ENCODE assay signal across 6 mouse cellular contexts in genomic region chr15:103275943-103276342, GRCm38 (mm10). TPM values are rescaled to one million over a fixed set of nuclear protein-coding genes. Genes with fewer than 3 reads are reported as not detected.
"Had no signal": no experiment of that assay in that cellular context is flagged by ENCODE, and none has a peak within 500 bp of the region (broad histone marks: within the 10 kb centered on the region; RNA-seq: fewer than 3 reads in every experiment).

No protein-coding gene starts in this region.

RNA-seq across cellular contexts. Expression of gene Nfe2, which starts 17.7 kb away (rescaled TPM):
- total RNA-seq: left cerebral cortex, postnatal 10 days; left cerebral cortex, postnatal 14 days; left cerebral cortex, postnatal 25 days; left cerebral cortex, postnatal 36 days; left cerebral cortex, postnatal 4 days had no signal

RNA-seq across cellular contexts. Expression of gene Gpr84, which starts 34.5 kb away (rescaled TPM):
- polyA plus RNA-seq: lung, embryonic 14.5 days had no signal
